Mouse (Mus musculus) megakaryocyte, embryonic 14.5 days (primary cell): ENCODE measurements around the gene Aff3.

Source experiments
- FLI1 ChIP-seq: IDR thresholded peaks from 2 replicates; pipeline ENCODE4 v1.6.1; 2012; ENCODE audit warnings: low read length, inconsistent platforms, mixed read lengths
- GATA1 ChIP-seq: IDR thresholded peaks from 3 replicates; pipeline ENCODE4 v1.6.1; 2012; ENCODE audit warnings: mixed read lengths, low read length, inconsistent platforms, borderline replicate concordance

GRCm38 (mm10) chr1:38628901-38629585 lies 35.7 kb downstream of the Aff3 start:
- TF ChIP-seq GATA1 (no peak), FLI1 (no peak)
